Mouse (Mus musculus) limb, embryonic 15.5 days (tissue): ENCODE results near the gene Cdh23. TPM values are rescaled to one million over a fixed set of nuclear protein-coding genes. Genes with fewer than 3 reads are reported as not detected.

Experiments used
- ATAC-seq: fragments of 200-750 bp; cut with Nextera tagmentation; 2 replicates; pipeline ENCODE4 v1.8.0; 2017; ENCODE audit warnings: low read depth, moderate TSS enrichment; ENCODE audit not compliant: insufficient number of reproducible peaks, low FRiP score, low TSS enrichment
- H3K27ac ChIP-seq: fragments of 300-500 bp; sonication (generic); 2 replicates; pipeline ENCODE4 v1.5.1; 2015; ENCODE audit warnings: moderate library complexity, mild to moderate bottlenecking, inconsistent platforms
- H3K27me3 ChIP-seq: fragments of 300-500 bp; sonication (generic); 2 replicates; pipeline ENCODE4 v1.6.1; 2015; ENCODE audit warnings: inconsistent platforms
- H3K36me3 ChIP-seq: fragments of 300-500 bp; sonication (generic); 2 replicates; pipeline ENCODE4 v1.6.1; 2015; ENCODE audit warnings: inconsistent platforms
- H3K4me1 ChIP-seq: fragments of 300-500 bp; sonication (generic); 2 replicates; pipeline ENCODE4 v1.6.1; 2015; ENCODE audit warnings: inconsistent platforms
- H3K4me2 ChIP-seq: fragments of 300-500 bp; sonication (generic); 2 replicates; pipeline ENCODE4 v1.6.1; 2015; ENCODE audit warnings: mild to moderate bottlenecking, inconsistent platforms
- H3K4me3 ChIP-seq: fragments of 300-500 bp; sonication (generic); 2 replicates; pipeline ENCODE4 v1.5.1; 2015; ENCODE audit warnings: mild to moderate bottlenecking, inconsistent platforms
- H3K9ac ChIP-seq: fragments of 300-500 bp; sonication (generic); 2 replicates; pipeline ENCODE4 v1.6.1; 2015; ENCODE audit warnings: inconsistent platforms
- H3K9me3 ChIP-seq: fragments of 300-500 bp; sonication (generic); 2 replicates; pipeline ENCODE4 v1.6.1; 2016; ENCODE audit warnings: inconsistent platforms
- WGBS: fragments of 180-500 bp; shearing (Covaris S2); methylation state at CpG from one replicate; pipeline ENCODE4 v1.1.7; 2015; 5-methylcytosine and 5-hydroxymethylcytosine counted together
- polyA plus RNA-seq: library from polyadenylated mRNA; unstranded; fragments of >200 nt; fragmentation: Nextera tagmentation; extraction: Ambion mirVana; gene quantifications from 2 replicates; pipeline ENCODE4 v1.2.1, GENCODE M21; 2015

Gene Cdh23
- polyA plus RNA-seq, 1 experiment from 2014 or later, result 1.6 TPM

- no peak for ATAC-seq
- H3K27ac ChIP-seq, result no peak overlapping the region
- no peak overlapping the region for H3K4me3 ChIP-seq
- no peaks in the 10 kb centered on the region for H3K27me3 ChIP-seq
- H3K36me3 ChIP-seq, result no peaks in the 10 kb centered on the region
- WGBS, result 91% methylated on average over 1 of the region's 2 CpGs
- peaks cover 26% of the 10 kb centered on the region for H3K4me1 ChIP-seq
- no peaks in the 10 kb centered on the region for H3K9me3 ChIP-seq
- H3K9ac ChIP-seq, result no peak overlapping the region
- H3K4me2 ChIP-seq, result no peak overlapping the region
These were observed 329.1 kb downstream of the Cdh23 start for GRCm38 (mm10) chr10:60367145-60367544.

GRCm38 (mm10) chr10:60363426-60363825 lies 332.9 kb downstream of the Cdh23 start:
- Histone ChIP-seq H3K4me2 (no peak overlapping the region), H3K27me3 (no peaks in the 10 kb centered on the region), H3K4me1 (peaks cover 33% of the 10 kb centered on the region), H3K36me3 (no peaks in the 10 kb centered on the region), H3K27ac (no peak overlapping the region), H3K9me3 (no peaks in the 10 kb centered on the region), H3K4me3 (no peak overlapping the region), H3K9ac (no peak overlapping the region)
- 60% methylated on average over 6 of the region's 6 CpGs for WGBS
- ATAC-seq, result no peak

- Histone ChIP-seq H3K27ac (peak overlapping the region; percentile 61), H3K4me1 (peaks cover 33% of the 10 kb centered on the region), H3K9ac (no peak overlapping the region)
These were observed 334.0 kb downstream of the Cdh23 start for GRCm38 (mm10) chr10:60362310-60362628.

GRCm38 (mm10) chr10:60361615-60362309 lies 334.5 kb downstream of the Cdh23 start:
- no peak overlapping the region for H3K4me3 ChIP-seq
- H3K4me2 ChIP-seq, result no peak overlapping the region
- no peaks in the 10 kb centered on the region for H3K36me3 ChIP-seq
- peak overlapping the region; percentile 61 for H3K27ac ChIP-seq
- no peaks in the 10 kb centered on the region for H3K9me3 ChIP-seq
- H3K9ac ChIP-seq, result no peak overlapping the region
- ATAC-seq, result no peak
- 34% methylated on average over 12 of the region's 12 CpGs for WGBS
- H3K27me3 ChIP-seq, result no peaks in the 10 kb centered on the region
- peaks cover 33% of the 10 kb centered on the region for H3K4me1 ChIP-seq

More at GRCm38 (mm10) chr10:60362310-60362628, 334.0 kb downstream of the Cdh23 start:
- Histone ChIP-seq H3K36me3 (no peaks in the 10 kb centered on the region), H3K27me3 (no peaks in the 10 kb centered on the region), H3K4me2 (no peak overlapping the region), H3K9me3 (no peaks in the 10 kb centered on the region), H3K4me3 (no peak overlapping the region)
- ATAC-seq, result no peak
- WGBS, result 31% methylated on average over 2 of the region's 2 CpGs

GRCm38 (mm10) chr10:60358776-60359175 lies 337.5 kb downstream of the Cdh23 start:
- Histone ChIP-seq H3K4me3 (no peak overlapping the region), H3K27me3 (no peaks in the 10 kb centered on the region), H3K9ac (no peak overlapping the region), H3K9me3 (no peaks in the 10 kb centered on the region), H3K4me1 (peaks cover 31% of the 10 kb centered on the region), H3K36me3 (no peaks in the 10 kb centered on the region), H3K4me2 (no peak overlapping the region), H3K27ac (no peak overlapping the region)
- 46% methylated on average over 4 of the region's 4 CpGs for WGBS
- ATAC-seq, result no peak

GRCm38 (mm10) chr10:60357901-60358300 lies 338.4 kb downstream of the Cdh23 start:
- no peaks in the 10 kb centered on the region for H3K36me3 ChIP-seq
- 91% methylated on average over 14 of the region's 14 CpGs for WGBS
- H3K4me3 ChIP-seq, result no peak overlapping the region
- H3K4me2 ChIP-seq, result no peak overlapping the region
- no peaks in the 10 kb centered on the region for H3K9me3 ChIP-seq
- no peak for ATAC-seq
- no peak overlapping the region for H3K9ac ChIP-seq
- H3K4me1 ChIP-seq, result peaks cover 38% of the 10 kb centered on the region
- H3K27me3 ChIP-seq, result no peaks in the 10 kb centered on the region
- H3K27ac ChIP-seq, result no peak overlapping the region

GRCm38 (mm10) chr10:60357441-60357840 lies 338.8 kb downstream of the Cdh23 start:
- no peaks in the 10 kb centered on the region for H3K9me3 ChIP-seq
- WGBS, result 84% methylated on average over 4 of the region's 4 CpGs
- H3K4me1 ChIP-seq, result peaks cover 36% of the 10 kb centered on the region
- H3K4me3 ChIP-seq, result no peak overlapping the region
- H3K4me2 ChIP-seq, result no peak overlapping the region
- no peak overlapping the region for H3K27ac ChIP-seq
- H3K36me3 ChIP-seq, result no peaks in the 10 kb centered on the region
- no peak overlapping the region for H3K9ac ChIP-seq
- ATAC-seq, result no peak
- no peaks in the 10 kb centered on the region for H3K27me3 ChIP-seq

- Histone ChIP-seq H3K4me2 (no peak overlapping the region), H3K4me3 (no peak overlapping the region), H3K36me3 (no peaks in the 10 kb centered on the region), H3K9me3 (no peaks in the 10 kb centered on the region), H3K9ac (no peak overlapping the region), H3K27ac (peak overlapping the region; percentile 57), H3K4me1 (peaks cover 43% of the 10 kb centered on the region), H3K27me3 (no peaks in the 10 kb centered on the region)
- no peak for ATAC-seq
- WGBS, result 50% methylated on average over 11 of the region's 11 CpGs
These were observed 341.2 kb downstream of the Cdh23 start for GRCm38 (mm10) chr10:60354881-60355677.

GRCm38 (mm10) chr10:60354003-60354325 lies 342.3 kb downstream of the Cdh23 start:
- H3K4me1 ChIP-seq, result peaks cover 51% of the 10 kb centered on the region
- 92% methylated on average over 4 of the region's 4 CpGs for WGBS
- no peaks in the 10 kb centered on the region for H3K27me3 ChIP-seq
- H3K9ac ChIP-seq, result no peak overlapping the region
- no peak overlapping the region for H3K27ac ChIP-seq
- no peak overlapping the region for H3K4me3 ChIP-seq
- H3K36me3 ChIP-seq, result no peaks in the 10 kb centered on the region
- no peak for ATAC-seq
- no peak overlapping the region for H3K4me2 ChIP-seq
- H3K9me3 ChIP-seq, result no peaks in the 10 kb centered on the region

- no peaks in the 10 kb centered on the region for H3K9me3 ChIP-seq
- peaks cover 53% of the 10 kb centered on the region for H3K4me1 ChIP-seq
- no peaks in the 10 kb centered on the region for H3K27me3 ChIP-seq
- no peak overlapping the region for H3K4me3 ChIP-seq
- no peak overlapping the region for H3K4me2 ChIP-seq
- H3K36me3 ChIP-seq, result no peaks in the 10 kb centered on the region
- H3K9ac ChIP-seq, result no peak overlapping the region
- ATAC-seq, result no peak
- WGBS, result 47% methylated on average over 5 of the region's 5 CpGs
- 0 out of 2 replicates have a peak overlapping the region, but pooled peaks have one; percentile 17 for H3K27ac ChIP-seq
These were observed 342.9 kb downstream of the Cdh23 start for GRCm38 (mm10) chr10:60353241-60354002.

- Histone ChIP-seq H3K4me3 (no peak overlapping the region), H3K36me3 (no peaks in the 10 kb centered on the region), H3K9ac (no peak overlapping the region), H3K4me2 (no peak overlapping the region), H3K4me1 (peaks cover 66% of the 10 kb centered on the region), H3K27ac (peak overlapping the region; percentile 89), H3K9me3 (no peaks in the 10 kb centered on the region), H3K27me3 (peaks cover 12% of the 10 kb centered on the region)
- peak; percentile 66 for ATAC-seq
- 24% methylated on average over 7 of the region's 7 CpGs for WGBS
These were observed 344.4 kb downstream of the Cdh23 start for GRCm38 (mm10) chr10:60351761-60352455.
